Mouse (Mus musculus) embryonic fibroblast, embryonic 13.5 days (primary cell): ENCODE measurements around the gene Sh3bp2. TPM values are rescaled to one million over a fixed set of nuclear protein-coding genes. Genes with fewer than 3 reads are reported as not detected.
A peak's percentile ranks its signal among the peaks of the same experiment; 100 is the strongest.

Experiments
- H3K27ac ChIP-seq: 2 replicates; pipeline ENCODE4 v1.5.1; 2012; ENCODE audit warnings: low read length, control low read depth, inconsistent platforms; ENCODE audit not compliant: insufficient read depth
- H3K4me1 ChIP-seq: 2 replicates; pipeline ENCODE4 v1.6.1; 2011; ENCODE audit warnings: low read length; ENCODE audit not compliant: control insufficient read depth, insufficient read depth
- H3K4me3 ChIP-seq: 2 replicates; pipeline ENCODE4 v1.5.1; 2011; ENCODE audit warnings: mild to moderate bottlenecking, control low read depth, low read length; ENCODE audit not compliant: insufficient read depth
- CTCF ChIP-seq: IDR thresholded peaks from 2 replicates; pipeline ENCODE4 v1.5.1; 2011; ENCODE audit warnings: mild to moderate bottlenecking, control low read depth, low read length, moderate library complexity, borderline replicate concordance; ENCODE audit not compliant: insufficient read depth
- POLR2A ChIP-seq: IDR thresholded peaks from 2 replicates; pipeline ENCODE4 v1.6.1; 2011; ENCODE audit warnings: low read depth, mild to moderate bottlenecking, control low read depth, low read length, moderate library complexity
- polyA plus RNA-seq: library from polyadenylated mRNA; stranded (reverse); fragments of >200 nt; gene quantifications from 2 replicates; pipeline ENCODE4 v1.2.4, GENCODE M21; 2011; ENCODE audit warnings: low read depth; ENCODE audit not compliant: missing spikeins, insufficient read length

Sh3bp2 gene
- polyA plus RNA-seq, 1 experiment, result 5.4 TPM

DNA sequence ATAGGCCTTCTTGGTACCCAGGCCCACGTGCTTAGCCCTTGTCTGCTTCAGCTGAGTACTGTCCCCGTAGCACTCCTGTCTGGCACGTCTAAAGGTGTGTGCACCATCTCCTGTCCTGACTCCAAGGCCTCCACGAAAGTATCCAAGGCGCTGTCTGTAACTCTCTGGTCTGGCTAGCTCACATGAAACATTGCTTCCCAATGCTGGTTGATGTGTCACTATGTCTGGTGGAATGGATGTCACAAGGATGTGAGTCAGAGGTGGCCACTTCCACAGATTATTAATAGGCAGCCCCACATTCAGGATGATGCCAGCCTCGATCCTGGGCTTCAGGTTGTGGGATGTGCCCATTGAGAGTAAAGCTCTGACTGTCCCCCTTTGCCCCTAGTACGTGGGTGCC, 10.2 kb downstream of the Sh3bp2 start:
- no peak overlapping the region for H3K4me3 ChIP-seq
- TF ChIP-seq POLR2A, result no peak
- H3K4me1 ChIP-seq, result no peaks in the 10 kb centered on the region; the same call in 1 of the 2 replicates
- H3K27ac ChIP-seq, result no peak overlapping the region

DNA sequence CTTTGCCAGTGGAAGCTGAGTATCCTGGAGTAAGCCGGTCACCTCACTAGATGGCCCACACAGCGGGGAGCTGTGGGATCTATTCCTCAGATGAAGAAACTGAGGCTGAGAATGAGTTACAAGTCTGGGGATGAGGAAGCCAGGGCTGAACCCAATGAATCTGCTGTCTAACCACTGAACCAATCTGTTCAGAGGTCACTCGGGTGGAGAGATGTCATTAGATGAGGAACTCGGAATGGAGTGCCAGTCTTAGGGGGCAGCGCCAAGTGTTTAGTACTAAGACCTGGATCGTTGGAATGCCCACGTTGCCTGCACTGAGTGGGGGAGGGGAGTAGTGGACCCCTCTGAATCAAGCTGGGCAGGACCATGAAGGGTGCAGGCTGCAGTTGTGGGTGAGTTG, 12.4 kb downstream of the Sh3bp2 start:
- no peak overlapping the region for H3K27ac ChIP-seq
- TF ChIP-seq POLR2A (no peak), CTCF (no peak)
- H3K4me1 ChIP-seq, result no peaks in the 10 kb centered on the region; the same call in 1 of the 2 replicates
- no peak overlapping the region for H3K4me3 ChIP-seq

DNA sequence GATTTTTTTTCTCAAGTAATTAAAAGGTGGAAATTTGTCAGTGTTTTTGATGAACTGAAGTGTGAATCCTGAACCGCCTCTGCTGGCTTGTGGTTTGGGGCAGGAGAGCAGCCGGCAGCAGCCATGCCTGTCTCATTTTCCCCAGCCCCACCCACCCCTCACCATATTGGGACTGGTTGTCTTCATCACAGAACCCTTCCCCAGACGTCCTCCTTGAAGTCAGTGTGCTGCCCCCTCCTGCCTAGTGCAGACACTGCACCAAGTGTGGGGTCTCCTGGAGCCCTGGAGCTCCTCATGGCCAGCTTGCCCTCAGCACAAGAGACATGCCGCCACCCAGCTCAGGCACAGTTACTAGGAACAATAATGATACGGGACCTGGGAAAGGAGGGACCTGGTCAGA, 12.9 kb downstream of the Sh3bp2 start:
- TF ChIP-seq CTCF (peak; percentile 6; the same call in 1 of the 2 replicates), POLR2A (no peak)
- H3K27ac ChIP-seq, result no peak overlapping the region
- no peaks in the 10 kb centered on the region; the same call in 1 of the 2 replicates for H3K4me1 ChIP-seq
- no peak overlapping the region for H3K4me3 ChIP-seq

DNA sequence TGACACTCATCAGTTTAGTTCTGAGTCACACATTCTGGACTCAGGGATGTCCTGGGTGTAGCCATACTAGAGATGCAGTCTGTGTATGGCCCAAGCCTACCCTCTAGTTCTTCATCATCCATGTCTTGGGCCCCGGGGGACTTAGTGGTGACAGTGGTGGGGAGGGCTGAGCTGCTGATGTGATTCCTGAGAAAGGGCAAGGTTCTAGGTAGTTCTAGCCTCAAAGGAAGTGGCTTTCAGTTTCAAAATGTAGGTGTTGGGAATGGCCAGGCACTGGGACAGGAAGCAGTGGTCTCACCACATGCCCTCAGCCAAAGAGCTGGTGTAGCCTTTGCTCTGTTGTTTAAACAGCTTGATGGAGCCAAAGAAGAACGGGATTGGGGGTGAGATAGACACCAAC, 13.5 kb downstream of the Sh3bp2 start:
- H3K4me3 ChIP-seq, result no peak overlapping the region
- TF ChIP-seq CTCF (no peak), POLR2A (no peak)
- H3K27ac ChIP-seq, result no peak overlapping the region
- H3K4me1 ChIP-seq, result no peaks in the 10 kb centered on the region; the same call in 1 of the 2 replicates

DNA sequence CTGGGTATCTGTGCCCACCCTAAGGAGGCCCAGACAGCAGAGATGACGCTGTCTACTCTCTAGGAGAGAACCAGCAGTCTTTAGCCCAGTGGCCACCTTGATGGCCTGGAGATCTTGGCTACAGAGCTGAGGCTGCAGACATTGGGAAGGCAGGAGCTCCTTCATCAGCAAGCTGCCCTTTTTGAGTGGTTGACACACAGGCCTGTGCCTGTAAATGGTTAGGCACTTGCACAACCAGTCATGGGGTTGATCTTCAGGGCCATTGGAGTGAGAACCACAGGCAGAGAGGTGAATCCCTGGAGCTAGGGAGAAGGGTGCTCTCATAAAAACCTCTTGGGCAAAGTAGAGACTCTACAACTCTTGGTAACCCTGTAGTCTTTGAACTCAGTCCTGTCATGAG, 16.5 kb downstream of the Sh3bp2 start:
- no peak overlapping the region for H3K27ac ChIP-seq
- no peak for TF ChIP-seq CTCF
- TF ChIP-seq POLR2A, result no peak
- no peaks in the 10 kb centered on the region for H3K4me1 ChIP-seq
- no peak overlapping the region for H3K4me3 ChIP-seq

DNA sequence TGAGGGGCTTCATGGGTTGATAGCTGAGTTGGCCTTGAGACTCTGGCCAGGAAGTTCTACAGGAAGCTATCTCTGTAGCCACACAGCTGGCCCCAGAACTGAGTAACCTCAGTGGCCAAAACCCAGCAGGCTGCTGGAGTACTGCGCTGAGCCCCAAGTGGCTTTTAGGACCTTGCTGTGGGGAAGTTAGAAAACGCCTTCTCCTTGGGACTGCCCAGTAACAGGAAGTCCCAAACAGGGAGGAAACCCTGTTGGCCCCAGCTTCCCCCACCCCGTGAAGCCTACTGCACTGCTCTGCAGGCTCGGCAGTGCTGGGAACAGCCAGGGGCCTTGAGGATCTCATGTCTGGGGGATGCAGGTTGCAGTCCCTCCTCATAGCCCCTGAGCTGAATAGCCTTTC, 17.5 kb downstream of the Sh3bp2 start:
- Histone ChIP-seq H3K4me3 (no peak overlapping the region), H3K27ac (no peak overlapping the region), H3K4me1 (no peaks in the 10 kb centered on the region)
- TF ChIP-seq CTCF, result no peak
- TF ChIP-seq POLR2A, result no peak

DNA sequence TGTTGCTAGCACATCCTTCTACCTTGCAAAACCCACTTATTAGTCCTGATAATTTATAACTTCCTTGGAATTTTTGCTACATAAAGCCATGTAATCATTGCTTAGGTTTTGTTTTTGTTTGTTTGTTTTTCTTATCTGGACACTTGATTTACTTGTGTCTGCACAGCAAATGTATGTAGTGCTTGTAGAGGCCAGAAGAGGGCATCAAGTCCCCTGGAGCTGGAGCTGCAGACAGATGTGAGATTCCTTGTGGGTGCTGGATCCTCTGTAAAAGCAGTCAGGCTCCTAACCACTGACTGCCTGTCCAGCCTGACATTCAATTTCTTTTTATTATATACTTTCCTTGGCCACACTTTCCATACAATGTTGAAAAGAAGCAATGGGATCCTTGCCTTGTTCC, 21.8 kb downstream of the Sh3bp2 start:
- H3K4me3 ChIP-seq, result no peak overlapping the region
- no peaks in the 10 kb centered on the region for H3K4me1 ChIP-seq
- H3K27ac ChIP-seq, result no peak overlapping the region
- TF ChIP-seq CTCF, result peak; percentile 39; the same call in 1 of the 2 replicates
- TF ChIP-seq POLR2A, result no peak

DNA sequence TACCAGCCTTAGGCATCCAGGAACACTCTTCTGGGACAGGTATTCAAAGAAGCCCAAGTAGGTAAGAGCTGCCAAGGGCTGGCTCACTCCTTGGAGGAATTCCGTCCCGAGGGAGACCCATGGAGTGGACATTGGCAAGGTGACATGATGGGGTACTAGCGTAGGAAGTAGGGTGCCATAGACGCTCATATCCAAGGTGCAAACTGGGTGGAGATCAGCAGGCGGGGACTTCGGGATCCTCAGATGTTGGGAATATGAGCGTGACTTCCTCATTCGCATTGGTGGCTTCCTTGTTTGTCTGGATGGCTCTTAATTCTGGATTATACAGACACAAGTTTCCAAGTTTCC, 23.5 kb downstream of the Sh3bp2 start:
- Histone ChIP-seq H3K4me3 (peak overlapping the region; percentile 87), H3K4me1 (no peaks in the 10 kb centered on the region), H3K27ac (no peak overlapping the region)
- TF ChIP-seq CTCF, result no peak
- no peak for TF ChIP-seq POLR2A

DNA sequence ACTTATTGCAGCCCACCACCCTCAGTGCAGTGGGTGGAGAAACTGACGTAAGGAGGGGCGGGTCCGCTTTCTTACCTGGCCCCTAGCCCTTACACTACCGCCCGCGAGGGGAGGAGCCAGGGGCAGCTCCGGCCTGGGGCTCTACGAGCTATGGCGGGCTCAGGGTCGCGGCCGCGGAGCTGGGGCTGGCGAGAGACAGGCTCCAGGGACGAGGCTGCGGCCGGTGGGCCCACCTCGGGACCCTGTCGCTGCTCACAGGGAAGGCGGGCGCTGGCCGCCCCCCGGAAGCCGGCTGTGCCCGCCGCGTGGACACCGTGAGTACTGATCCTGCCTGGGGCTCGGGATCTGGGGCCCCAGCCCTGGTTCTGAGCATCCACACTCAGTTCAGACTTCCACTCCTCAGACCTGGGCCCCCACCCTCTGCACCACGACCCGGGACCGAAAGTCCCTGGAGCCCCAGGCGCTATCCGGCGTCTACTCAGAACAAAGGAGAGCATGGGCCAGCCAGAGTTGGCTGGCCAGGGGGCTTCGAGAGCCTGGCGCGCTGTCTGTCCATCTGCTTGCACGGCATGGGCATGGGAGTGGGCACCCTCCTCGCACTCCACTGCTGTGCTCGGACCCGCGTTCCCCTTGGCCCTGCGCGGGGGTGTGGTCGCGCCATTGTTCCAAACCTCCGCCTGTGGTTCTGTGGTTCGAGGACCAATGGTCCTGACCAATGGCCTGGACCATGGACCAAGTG, 24.0 kb downstream of the Sh3bp2 start:
- TF ChIP-seq CTCF (no peak), POLR2A (peak; percentile 69)
- no peaks in the 10 kb centered on the region for H3K4me1 ChIP-seq
- peak overlapping the region; percentile 87 for H3K4me3 ChIP-seq
- no peak overlapping the region for H3K27ac ChIP-seq

DNA sequence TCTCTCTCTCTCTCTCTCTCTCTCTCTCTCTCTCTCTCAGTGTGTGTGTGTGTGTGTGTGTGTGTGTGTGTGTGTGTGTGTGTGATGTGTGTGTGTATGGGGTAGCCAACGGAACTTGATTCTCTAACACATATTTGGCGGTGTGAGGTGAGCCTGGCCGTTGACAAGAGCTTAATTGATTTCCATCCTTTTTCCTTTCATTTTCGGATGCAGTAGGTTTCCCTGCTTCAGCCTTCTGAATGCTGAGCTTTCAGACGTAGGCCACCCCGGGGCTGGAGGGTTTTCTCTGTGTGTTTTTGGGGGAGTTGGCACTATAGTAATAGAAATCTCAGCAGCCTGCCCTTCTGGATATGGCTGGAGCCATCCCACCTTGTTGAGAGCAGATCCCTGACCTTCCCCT, 24.6 kb downstream of the Sh3bp2 start:
- Histone ChIP-seq H3K27ac (no peak overlapping the region), H3K4me1 (no peaks in the 10 kb centered on the region), H3K4me3 (peak overlapping the region; percentile 87)
- TF ChIP-seq CTCF (no peak), POLR2A (no peak)
